Mouse (Mus musculus) spleen, adult 2 months (tissue): ENCODE data around the gene Rab3d.

Source experiments
- CTCF ChIP-seq: fragments of 200-500 bp; IDR thresholded peaks from 2 replicates; pipeline ENCODE4 v1.5.1; 2011; ENCODE audit warnings: mild to moderate bottlenecking, inconsistent platforms; ENCODE audit not compliant: insufficient read depth, insufficient read length, insufficient replicate concordance; ENCODE audit errors: extremely low read depth
- POLR2A ChIP-seq: fragments of 200-500 bp; IDR thresholded peaks from 2 replicates; pipeline ENCODE4 v1.6.1; 2011; ENCODE audit warnings: low read depth, low read length, inconsistent platforms

GRCm38 (mm10) chr9:21918692-21919384 lies 846 bp upstream of the Rab3d start:
- TF ChIP-seq CTCF (no peak), POLR2A (no peak)
